10 mouse cellular contexts compared by ENCODE assay signal in genomic region chr8:108702201-108702600, GRCm38 (mm10).
DNase-seq lines count a peak whose midpoint lies in the region; ATAC-seq and TF ChIP-seq lines count a peak whose summit lies in the region.
"Had no signal": no experiment of that assay in that cellular context is flagged by ENCODE, and none has a peak within 500 bp of the region (broad histone marks: within the 10 kb centered on the region; RNA-seq: fewer than 3 reads in every experiment).

No protein-coding gene starts in this region.

- peak overlapping the region; percentile 88 for H3K4me3 ChIP-seq in lung, embryonic 16.5 days (ENCODE audit: low read length)
- no peak overlapping the region for H3K4me3 ChIP-seq in lung, postnatal 0 days (ENCODE audit: low read depth, low read length)
- peak overlapping the region; percentile 95 for H3K4me3 ChIP-seq in hindbrain, embryonic 10.5 days
- H3K4me3 ChIP-seq in midbrain, embryonic 10.5 days, result peak overlapping the region; percentile 98
- H3K4me3 ChIP-seq in stomach, postnatal 0 days (ENCODE audit: low read depth, low read length), result no peak overlapping the region

- no peaks in the 10 kb centered on the region for H3K36me3 ChIP-seq in lung, embryonic 16.5 days (ENCODE audit: control insufficient read depth, insufficient read depth, low read length)
- no peaks in the 10 kb centered on the region for H3K36me3 ChIP-seq in lung, postnatal 0 days (ENCODE audit: insufficient read depth, low read length)
- H3K36me3 ChIP-seq in hindbrain, embryonic 10.5 days, result no peaks in the 10 kb centered on the region
- H3K36me3 ChIP-seq in midbrain, embryonic 10.5 days, result no peaks in the 10 kb centered on the region
- H3K36me3 ChIP-seq in stomach, postnatal 0 days (ENCODE audit: control insufficient read depth, insufficient read depth, low read length), result no peaks in the 10 kb centered on the region
- H3K36me3 ChIP-seq: G1E had no signal

- no peaks in the 10 kb centered on the region for H3K9me3 ChIP-seq in lung, embryonic 16.5 days (ENCODE audit: control insufficient read depth, low read length)
- H3K9me3 ChIP-seq in lung, postnatal 0 days (ENCODE audit: low read length), result no peaks in the 10 kb centered on the region
- no peaks in the 10 kb centered on the region for H3K9me3 ChIP-seq in hindbrain, embryonic 10.5 days
- no peaks in the 10 kb centered on the region for H3K9me3 ChIP-seq in midbrain, embryonic 10.5 days (replicated peaks)
- no peaks in the 10 kb centered on the region for H3K9me3 ChIP-seq in stomach, postnatal 0 days (ENCODE audit: control insufficient read depth, low read length)

- H3K4me1 ChIP-seq in lung, embryonic 16.5 days (replicated peaks; ENCODE audit: control insufficient read depth, insufficient read depth, low read length), result peaks cover 37% of the 10 kb centered on the region
- peaks cover 10% of the 10 kb centered on the region; the same call in 1 of the 2 replicates for H3K4me1 ChIP-seq in lung, postnatal 0 days (ENCODE audit: insufficient read depth, low read depth, low read length)
- H3K4me1 ChIP-seq in hindbrain, embryonic 10.5 days (replicated peaks), result peaks cover 80% of the 10 kb centered on the region
- H3K4me1 ChIP-seq in midbrain, embryonic 10.5 days, result peaks cover 80% of the 10 kb centered on the region
- peaks cover 4% of the 10 kb centered on the region; the same call in 1 of the 2 replicates for H3K4me1 ChIP-seq in stomach, postnatal 0 days (replicated peaks; ENCODE audit: control insufficient read depth, insufficient read depth)

- peaks cover 20% of the 10 kb centered on the region for H3K27me3 ChIP-seq in lung, embryonic 16.5 days (ENCODE audit: control insufficient read depth, insufficient read depth, low read depth, low read length)
- H3K27me3 ChIP-seq in lung, postnatal 0 days (replicated peaks; ENCODE audit: insufficient read depth, low read length), result peaks cover 13% of the 10 kb centered on the region; the same call in 1 of the 2 replicates
- peaks cover 40% of the 10 kb centered on the region for H3K27me3 ChIP-seq in hindbrain, embryonic 10.5 days (ENCODE audit: insufficient read depth, poor library complexity, severe bottlenecking)
- H3K27me3 ChIP-seq in midbrain, embryonic 10.5 days (ENCODE audit: low read depth, poor library complexity, severe bottlenecking), result peaks cover 33% of the 10 kb centered on the region
- no peaks in the 10 kb centered on the region for H3K27me3 ChIP-seq in stomach, postnatal 0 days (ENCODE audit: control insufficient read depth, insufficient read depth, low read length)

- no peak for TF ChIP-seq CTCF in lung, postnatal 0 days (IDR thresholded peaks at IDR 0.05)
- TF ChIP-seq CTCF in stomach, postnatal 0 days (IDR thresholded peaks at IDR 0.05; ENCODE audit: low read depth), result no peak

- ATAC-seq in lung, embryonic 16.5 days (ENCODE audit: low read depth), result no peak
- ATAC-seq in lung, postnatal 0 days, result no peak
- ATAC-seq in stomach, postnatal 0 days (ENCODE audit: low FRiP score, low TSS enrichment), result no peak

- peak overlapping the region; percentile 41; the same call in 1 of the 2 replicates for H3K9ac ChIP-seq in lung, embryonic 16.5 days (ENCODE audit: low read length)
- H3K9ac ChIP-seq in lung, postnatal 0 days (replicated peaks; ENCODE audit: low read depth), result no peak overlapping the region
- H3K9ac ChIP-seq in stomach, postnatal 0 days (ENCODE audit: low read length), result no peak overlapping the region

- 63% methylated on average over 1 of the region's 1 CpGs for WGBS in lung, embryonic 16.5 days
- WGBS in lung, postnatal 0 days, result 90% methylated on average over 1 of the region's 1 CpGs
- 0% methylated on average over 1 of the region's 1 CpGs for WGBS in hindbrain, embryonic 10.5 days
- WGBS in midbrain, embryonic 10.5 days, result 0% methylated on average over 1 of the region's 1 CpGs
- 71% methylated on average over 1 of the region's 1 CpGs for WGBS in stomach, postnatal 0 days

- no peak overlapping the region for H3K27ac ChIP-seq in lung, embryonic 16.5 days (ENCODE audit: low read length)
- no peak overlapping the region for H3K27ac ChIP-seq in lung, postnatal 0 days (ENCODE audit: low read length)
- H3K27ac ChIP-seq in hindbrain, embryonic 10.5 days, result peak overlapping the region; percentile 53
- H3K27ac ChIP-seq in midbrain, embryonic 10.5 days (replicated peaks), result peak overlapping the region; percentile 100
- H3K27ac ChIP-seq in stomach, postnatal 0 days (replicated peaks), result no peak overlapping the region

- no peak for TF ChIP-seq EP300 in lung, postnatal 0 days (IDR thresholded peaks at IDR 0.05)
- no peak for TF ChIP-seq EP300 in stomach, postnatal 0 days (optimal IDR thresholded peaks at IDR 0.05)

- H3K4me2 ChIP-seq in lung, embryonic 16.5 days (ENCODE audit: low read depth, low read length), result peak overlapping the region; percentile 61
- H3K4me2 ChIP-seq in lung, postnatal 0 days (replicated peaks; ENCODE audit: low read depth, low read length), result no peak overlapping the region
- H3K4me2 ChIP-seq in stomach, postnatal 0 days (replicated peaks; ENCODE audit: low read depth), result peak overlapping the region; percentile 77; the same call in 1 of the 2 replicates

- DNase-seq in lung, postnatal 0 days (ENCODE audit: low spot score), result no peak
- no peak for DNase-seq in hindbrain, embryonic 10.5 days (ENCODE audit: low spot score)
- no peak for DNase-seq in midbrain, embryonic 10.5 days (ENCODE audit: low spot score)
- no peak for DNase-seq in stomach, postnatal 0 days (ENCODE audit: low spot score)
- no peak for DNase-seq in cerebellum, postnatal 4 days (ENCODE audit: low spot score in 2 of 2)
- DNase-seq in cerebellum, adult 8-10 months, result no peak
- DNase-seq: adrenal gland, adult 8-10 months; cerebellum, postnatal 25 days had no signal

Comparison
In these comparisons a context has a peak if more than half of its experiments do, and no peak if none do; other contexts are left out.
1. H3K4me3 ChIP-seq: peak in lung, embryonic 16.5 days (single experiment), hindbrain, embryonic 10.5 days (single experiment) and midbrain, embryonic 10.5 days (single experiment); none in lung, postnatal 0 days (single experiment) and stomach, postnatal 0 days (single experiment).
2. H3K27ac ChIP-seq: peak in hindbrain, embryonic 10.5 days (single experiment) and midbrain, embryonic 10.5 days (single experiment); none in lung, embryonic 16.5 days (single experiment), lung, postnatal 0 days (single experiment) and stomach, postnatal 0 days (single experiment).